Mouse (Mus musculus) left cerebral cortex, postnatal 25 days (tissue): Measurements from ENCODE around the gene Rps15. TPM values are rescaled to one million over a fixed set of nuclear protein-coding genes. Genes with fewer than 3 reads are reported as not detected.
A peak's percentile ranks its signal among the peaks of the same experiment; 100 is the strongest.

Experiments
- DNase-seq, 2 experiments: peaks; one replicate each; pipeline ENCODE4 v3.0.0; 2022; ENCODE audit warnings: low spot score in 2 of 2, mixed read lengths in 1 of 2
- intact Hi-C: fragments of 180-260 bp; cut with DNase I; formaldehyde crosslinking; loops from one replicate; pipeline ENCODE4 v1.15.1; 2025
- total RNA-seq, 2 experiments: library from RNA; stranded (reverse); gene quantifications; 2 replicates each; pipeline ENCODE4 v1.2.3; 2021

Rps15 gene
- total RNA-seq, 2 experiments from 2014 or later: 788 to 790 TPM

GRCm38 (mm10) chr10:80259861-80260641, 32.2 kb upstream of the Rps15 start:
- intact Hi-C loops: loop anchor here (1.0 kb wide), 1 partner anchor 11 kb away; the partner anchor contains the start of gene Ndufs7
- peak; percentile 54 to 74 for DNase-seq

- intact Hi-C loops: loop anchor here (1.0 kb wide), 1 partner anchor 12 kb away; the partner anchor contains the start of gene Ndufs7
- peak; percentile 89 to 91 for DNase-seq
These were observed 31.3 kb upstream of the Rps15 start, which contains the start of the genes Gamt and Dazap1 for GRCm38 (mm10) chr10:80260642-80261584. Gene Gamt (minus strand): TSS chr10:80261012. Gene Dazap1 (plus strand): TSS chr10:80261486.

- intact Hi-C loops: no loop called here
These were observed 30.7 kb upstream of the Rps15 start for GRCm38 (mm10) chr10:80261585-80261968.

GRCm38 (mm10) chr10:80262169-80262568, 30.1 kb upstream of the Rps15 start:
- DNase-seq: no peak
- intact Hi-C loops: no loop called here

More at GRCm38 (mm10) chr10:80261585-80261968, 30.7 kb upstream of the Rps15 start:
- peak; percentile 86 to 93 for DNase-seq

GRCm38 (mm10) chr10:80262776-80263365, 29.4 kb upstream of the Rps15 start:
- intact Hi-C loops: no loop called here

GRCm38 (mm10) chr10:80264341-80265148, 27.7 kb upstream of the Rps15 start:
- intact Hi-C loops: no loop called here
- DNase-seq: peak; percentile 100

More at GRCm38 (mm10) chr10:80262776-80263365, 29.4 kb upstream of the Rps15 start:
- DNase-seq: no peak

GRCm38 (mm10) chr10:80265149-80265486, 27.1 kb upstream of the Rps15 start:
- no peak for DNase-seq
- intact Hi-C loops: no loop called here

GRCm38 (mm10) chr10:80270099-80270498, 22.2 kb upstream of the Rps15 start:
- intact Hi-C loops: loop anchor here (2.0 kb wide), 1 partner anchor 19 kb away; no protein-coding TSS in a partner anchor
- DNase-seq: no peak

GRCm38 (mm10) chr10:80270734-80271181, 21.5 kb upstream of the Rps15 start:
- intact Hi-C loops: loop anchor here (2.0 kb wide), 1 partner anchor 18 kb away; no protein-coding TSS in a partner anchor

GRCm38 (mm10) chr10:80271186-80271843, 20.9 kb upstream of the Rps15 start:
- intact Hi-C loops: loop anchor here (2.0 kb wide), 1 partner anchor 17 kb away; no protein-coding TSS in a partner anchor
- DNase-seq: no peak

More at GRCm38 (mm10) chr10:80270734-80271181, 21.5 kb upstream of the Rps15 start:
- DNase-seq: no peak

- intact Hi-C loops: loop anchor here (2.0 kb wide), 1 partner anchor 17 kb away; no protein-coding TSS in a partner anchor
- no peak for DNase-seq
These were observed 20.2 kb upstream of the Rps15 start for GRCm38 (mm10) chr10:80271870-80272585.

GRCm38 (mm10) chr10:80273847-80274246, 18.4 kb upstream of the Rps15 start:
- no peak for DNase-seq
- intact Hi-C loops: no loop called here

GRCm38 (mm10) chr10:80276238-80276637, 16.0 kb upstream of the Rps15 start:
- intact Hi-C loops: no loop called here
- no peak for DNase-seq

GRCm38 (mm10) chr10:80278390-80278789, 13.9 kb upstream of the Rps15 start:
- DNase-seq: no peak
- intact Hi-C loops: no loop called here

GRCm38 (mm10) chr10:80279273-80279672, 13.0 kb upstream of the Rps15 start:
- no peak for DNase-seq
- intact Hi-C loops: no loop called here

- intact Hi-C loops: no loop called here
- no peak for DNase-seq
These were observed 10.9 kb upstream of the Rps15 start for GRCm38 (mm10) chr10:80281304-80281703.

GRCm38 (mm10) chr10:80281921-80282371, 10.3 kb upstream of the Rps15 start:
- intact Hi-C loops: no loop called here
- DNase-seq: no peak
